Mouse (Mus musculus) retina, embryonic 14.5 days (tissue): ENCODE data around the gene Ndst4.

ENCODE experiments used
- DNase-seq: peaks from one replicate; pipeline ENCODE4 v3.0.0-alpha.2; 2015; ENCODE audit warnings: low spot score

Ndst4 gene

GRCm38 (mm10) chr3:125403601-125404396 is at the start of gene Ndst4:
TSS of gene Ndst4 (plus strand) at chr3:125404076.
- peak; percentile 82 for DNase-seq

- DNase-seq: no peak
Observed at GRCm38 (mm10) chr3:125397443-125397842, 6.4 kb upstream of the Ndst4 start.

- DNase-seq: no peak
Observed at GRCm38 (mm10) chr3:125406456-125406855, 2.6 kb downstream of the Ndst4 start.

GRCm38 (mm10) chr3:125406991-125407390 is 3.1 kb downstream of the Ndst4 start:
- no peak for DNase-seq

GRCm38 (mm10) chr3:125466894-125467652 is 63.2 kb downstream of the Ndst4 start:
- DNase-seq: no peak

- DNase-seq: no peak
Observed at GRCm38 (mm10) chr3:125510102-125510501, 106.2 kb downstream of the Ndst4 start.

GRCm38 (mm10) chr3:125533371-125533770 is 129.5 kb downstream of the Ndst4 start:
- no peak for DNase-seq

- no peak for DNase-seq
Observed at GRCm38 (mm10) chr3:125570602-125571001, 166.7 kb downstream of the Ndst4 start.

GRCm38 (mm10) chr3:125632233-125632632 is 228.4 kb downstream of the Ndst4 start:
- no peak for DNase-seq

GRCm38 (mm10) chr3:125655009-125655635 is 251.2 kb downstream of the Ndst4 start:
- no peak for DNase-seq

- peak; percentile 37 for DNase-seq
Observed at GRCm38 (mm10) chr3:125660114-125660717, 256.3 kb downstream of the Ndst4 start.

GRCm38 (mm10) chr3:125660884-125661532 is 257.1 kb downstream of the Ndst4 start:
- no peak for DNase-seq

- DNase-seq: peak; percentile 59
Observed at GRCm38 (mm10) chr3:125673997-125674794, 270.3 kb downstream of the Ndst4 start.

GRCm38 (mm10) chr3:125675211-125675896 is 271.5 kb downstream of the Ndst4 start:
- no peak for DNase-seq

GRCm38 (mm10) chr3:125678924-125679323 is 275.0 kb downstream of the Ndst4 start:
- DNase-seq: peak; percentile 55

GRCm38 (mm10) chr3:125683460-125684230 is 279.8 kb downstream of the Ndst4 start:
- no peak for DNase-seq

- no peak for DNase-seq
Observed at GRCm38 (mm10) chr3:125684583-125684982, 280.7 kb downstream of the Ndst4 start.

- peak; percentile 66 for DNase-seq
Observed at GRCm38 (mm10) chr3:125687601-125688000, 283.7 kb downstream of the Ndst4 start.

GRCm38 (mm10) chr3:125690948-125691347 is 287.1 kb downstream of the Ndst4 start:
- no peak for DNase-seq

- no peak for DNase-seq
Observed at GRCm38 (mm10) chr3:125722953-125723352, 319.1 kb downstream of the Ndst4 start.
